Mouse (Mus musculus): Measurements from ENCODE around the gene Lef1. TPM values are rescaled to one million over a fixed set of nuclear protein-coding genes. Genes with fewer than 3 reads are reported as not detected.

The Lef1 gene
- polyA plus RNA-seq, 1 experiment from 2014 or later: 60.8 TPM

GRCm38 (mm10) chr3:131254991-131255390 is 144.7 kb downstream of the Lef1 start:
- DNase-seq (ENCODE audit: low spot score) (no peak), ATAC-seq (ENCODE audit: insufficient number of reproducible peaks, low FRiP score, low TSS enrichment, low read depth) (no peak)
- Histone ChIP-seq H3K4me3 (ENCODE audit: low read depth, low read length) (no peak overlapping the region), H3K27me3 (ENCODE audit: control insufficient read depth, insufficient read depth, low read length) (no peaks in the 10 kb centered on the region), H3K4me2 (ENCODE audit: low read depth, severe bottlenecking) (no peak overlapping the region), H3K27ac (replicated peaks; ENCODE audit: low read depth, low read length) (no peak overlapping the region), H3K9ac (ENCODE audit: low read length) (no peak overlapping the region), H3K36me3 (ENCODE audit: control insufficient read depth, insufficient read depth, low read length) (no peaks in the 10 kb centered on the region), H3K4me1 (ENCODE audit: control insufficient read depth, insufficient read depth, low read length) (no peaks in the 10 kb centered on the region), H3K9me3 (ENCODE audit: control insufficient read depth, low read length) (no peaks in the 10 kb centered on the region)
- 92% methylated on average over 4 of the region's 4 CpGs for WGBS

- H3K4me1 ChIP-seq (ENCODE audit: control insufficient read depth, insufficient read depth, low read length): no peaks in the 10 kb centered on the region
- H3K36me3 ChIP-seq (ENCODE audit: control insufficient read depth, insufficient read depth, low read length): no peaks in the 10 kb centered on the region
- H3K9me3 ChIP-seq (ENCODE audit: control insufficient read depth, low read length): no peaks in the 10 kb centered on the region
- no peak overlapping the region for H3K9ac ChIP-seq (ENCODE audit: low read length)
- no peak overlapping the region for H3K4me3 ChIP-seq (ENCODE audit: low read depth, low read length)
- H3K27me3 ChIP-seq (ENCODE audit: control insufficient read depth, insufficient read depth, low read length): no peaks in the 10 kb centered on the region
- no peak for DNase-seq (ENCODE audit: low spot score)
- WGBS: 92% methylated on average over 3 of the region's 3 CpGs
- no peak overlapping the region for H3K27ac ChIP-seq (replicated peaks; ENCODE audit: low read depth, low read length)
- no peak for ATAC-seq (ENCODE audit: insufficient number of reproducible peaks, low FRiP score, low TSS enrichment, low read depth)
- no peak overlapping the region for H3K4me2 ChIP-seq (ENCODE audit: low read depth, severe bottlenecking)
Measured at GRCm38 (mm10) chr3:131255399-131255981, 145.2 kb downstream of the Lef1 start.

GRCm38 (mm10) chr3:131258921-131259320 is 148.7 kb downstream of the Lef1 start:
- H3K4me2 ChIP-seq (ENCODE audit: low read depth, severe bottlenecking): no peak overlapping the region
- no peaks in the 10 kb centered on the region for H3K27me3 ChIP-seq (ENCODE audit: control insufficient read depth, insufficient read depth, low read length)
- no peaks in the 10 kb centered on the region for H3K9me3 ChIP-seq (ENCODE audit: control insufficient read depth, low read length)
- H3K27ac ChIP-seq (replicated peaks; ENCODE audit: low read depth, low read length): no peak overlapping the region
- no peaks in the 10 kb centered on the region for H3K4me1 ChIP-seq (ENCODE audit: control insufficient read depth, insufficient read depth, low read length)
- no peak for DNase-seq (ENCODE audit: low spot score)
- ATAC-seq (ENCODE audit: insufficient number of reproducible peaks, low FRiP score, low TSS enrichment, low read depth): no peak
- H3K4me3 ChIP-seq (ENCODE audit: low read depth, low read length): no peak overlapping the region
- H3K9ac ChIP-seq (ENCODE audit: low read length): no peak overlapping the region
- 94% methylated on average over 3 of the region's 3 CpGs for WGBS
- H3K36me3 ChIP-seq (ENCODE audit: control insufficient read depth, insufficient read depth, low read length): no peaks in the 10 kb centered on the region

GRCm38 (mm10) chr3:131259392-131259965 is 149.2 kb downstream of the Lef1 start:
- ATAC-seq (ENCODE audit: insufficient number of reproducible peaks, low FRiP score, low TSS enrichment, low read depth): no peak
- Histone ChIP-seq H3K4me3 (ENCODE audit: low read depth, low read length) (no peak overlapping the region), H3K36me3 (ENCODE audit: control insufficient read depth, insufficient read depth, low read length) (no peaks in the 10 kb centered on the region)

GRCm38 (mm10) chr3:131260418-131260817 is 150.1 kb downstream of the Lef1 start:
- DNase-seq (ENCODE audit: low spot score) (no peak), ATAC-seq (ENCODE audit: insufficient number of reproducible peaks, low FRiP score, low TSS enrichment, low read depth) (no peak)
- Histone ChIP-seq H3K9ac (ENCODE audit: low read length) (no peak overlapping the region), H3K4me2 (ENCODE audit: low read depth, severe bottlenecking) (no peak overlapping the region), H3K27ac (replicated peaks; ENCODE audit: low read depth, low read length) (no peak overlapping the region), H3K36me3 (ENCODE audit: control insufficient read depth, insufficient read depth, low read length) (no peaks in the 10 kb centered on the region), H3K27me3 (ENCODE audit: control insufficient read depth, insufficient read depth, low read length) (no peaks in the 10 kb centered on the region), H3K9me3 (ENCODE audit: control insufficient read depth, low read length) (no peaks in the 10 kb centered on the region), H3K4me1 (ENCODE audit: control insufficient read depth, insufficient read depth, low read length) (no peaks in the 10 kb centered on the region), H3K4me3 (ENCODE audit: low read depth, low read length) (no peak overlapping the region)
- WGBS: 96% methylated on average over 6 of the region's 6 CpGs

More at GRCm38 (mm10) chr3:131259392-131259965, 149.2 kb downstream of the Lef1 start:
- DNase-seq (ENCODE audit: low spot score): no peak
- Histone ChIP-seq H3K27ac (replicated peaks; ENCODE audit: low read depth, low read length) (no peak overlapping the region), H3K4me2 (ENCODE audit: low read depth, severe bottlenecking) (no peak overlapping the region), H3K9me3 (ENCODE audit: control insufficient read depth, low read length) (no peaks in the 10 kb centered on the region), H3K9ac (ENCODE audit: low read length) (no peak overlapping the region), H3K4me1 (ENCODE audit: control insufficient read depth, insufficient read depth, low read length) (no peaks in the 10 kb centered on the region), H3K27me3 (ENCODE audit: control insufficient read depth, insufficient read depth, low read length) (no peaks in the 10 kb centered on the region)
- 93% methylated on average over 9 of the region's 9 CpGs for WGBS

- H3K4me1 ChIP-seq (ENCODE audit: control insufficient read depth, insufficient read depth, low read length): no peaks in the 10 kb centered on the region; the same call in 1 of the 2 replicates
- no peaks in the 10 kb centered on the region for H3K36me3 ChIP-seq (ENCODE audit: control insufficient read depth, insufficient read depth, low read length)
- WGBS: 89% methylated on average over 15 of the region's 15 CpGs
- H3K27ac ChIP-seq (replicated peaks; ENCODE audit: low read depth, low read length): no peak overlapping the region
- no peak for ATAC-seq (ENCODE audit: insufficient number of reproducible peaks, low FRiP score, low TSS enrichment, low read depth)
- no peak overlapping the region for H3K4me3 ChIP-seq (ENCODE audit: low read depth, low read length)
- no peak overlapping the region for H3K9ac ChIP-seq (ENCODE audit: low read length)
- H3K4me2 ChIP-seq (ENCODE audit: low read depth, severe bottlenecking): no peak overlapping the region
- no peaks in the 10 kb centered on the region for H3K27me3 ChIP-seq (ENCODE audit: control insufficient read depth, insufficient read depth, low read length)
- no peaks in the 10 kb centered on the region for H3K9me3 ChIP-seq (ENCODE audit: control insufficient read depth, low read length)
- no peak for DNase-seq (ENCODE audit: low spot score)
Measured at GRCm38 (mm10) chr3:131263766-131264486, 153.7 kb downstream of the Lef1 start.

GRCm38 (mm10) chr3:131265516-131265915 is 155.2 kb downstream of the Lef1 start:
- ATAC-seq (ENCODE audit: insufficient number of reproducible peaks, low FRiP score, low TSS enrichment, low read depth) (no peak), DNase-seq (ENCODE audit: low spot score) (no peak)
- peaks cover 2% of the 10 kb centered on the region for H3K4me1 ChIP-seq (ENCODE audit: control insufficient read depth, insufficient read depth, low read length)
- H3K4me3 ChIP-seq (ENCODE audit: low read depth, low read length): no peak overlapping the region
- H3K36me3 ChIP-seq (ENCODE audit: control insufficient read depth, insufficient read depth, low read length): no peaks in the 10 kb centered on the region
- no peaks in the 10 kb centered on the region for H3K27me3 ChIP-seq (ENCODE audit: control insufficient read depth, insufficient read depth, low read length)
- H3K27ac ChIP-seq (replicated peaks; ENCODE audit: low read depth, low read length): no peak overlapping the region
- H3K9ac ChIP-seq (ENCODE audit: low read length): no peak overlapping the region
- WGBS: 94% methylated on average over 8 of the region's 8 CpGs
- H3K9me3 ChIP-seq (ENCODE audit: control insufficient read depth, low read length): no peaks in the 10 kb centered on the region
- no peak overlapping the region for H3K4me2 ChIP-seq (ENCODE audit: low read depth, severe bottlenecking)

- H3K4me3 ChIP-seq (ENCODE audit: low read depth, low read length): no peak overlapping the region
- WGBS: 90% methylated on average over 3 of the region's 3 CpGs
- H3K9me3 ChIP-seq (ENCODE audit: control insufficient read depth, low read length): no peaks in the 10 kb centered on the region
- peaks cover 9% of the 10 kb centered on the region for H3K4me1 ChIP-seq (ENCODE audit: control insufficient read depth, insufficient read depth, low read length)
- no peaks in the 10 kb centered on the region for H3K27me3 ChIP-seq (ENCODE audit: control insufficient read depth, insufficient read depth, low read length)
- no peak overlapping the region for H3K4me2 ChIP-seq (ENCODE audit: low read depth, severe bottlenecking)
- ATAC-seq (ENCODE audit: insufficient number of reproducible peaks, low FRiP score, low TSS enrichment, low read depth) (no peak), DNase-seq (ENCODE audit: low spot score) (no peak)
- H3K27ac ChIP-seq (replicated peaks; ENCODE audit: low read depth, low read length): no peak overlapping the region
- H3K36me3 ChIP-seq (ENCODE audit: control insufficient read depth, insufficient read depth, low read length): no peaks in the 10 kb centered on the region
- H3K9ac ChIP-seq (ENCODE audit: low read length): no peak overlapping the region
Measured at GRCm38 (mm10) chr3:131266366-131267050, 156.2 kb downstream of the Lef1 start.
